Mouse (Mus musculus) limb, embryonic 11.5 days (tissue): Measurements from ENCODE around the gene Gm13762. TPM values are rescaled to one million over a fixed set of nuclear protein-coding genes. Genes with fewer than 3 reads are reported as not detected.

Source experiments
- polyA plus RNA-seq: library from polyadenylated mRNA; unstranded; fragments of >200 nt; fragmentation: Nextera tagmentation; extraction: Ambion mirVana; gene quantifications from 2 replicates; pipeline ENCODE4 v1.2.1, GENCODE M21; 2014

Gm13762 gene
- polyA plus RNA-seq, 1 experiment from 2014 or later = not detected

Other genes starting within 250 kb of the Gm13762 start
- not detected in 2 replicates for gene Olfr1197, start 247.9 kb downstream of the Gm13762 start, polyA plus RNA-seq
- not detected in 2 replicates for gene Olfr1198, start 228.9 kb downstream of the Gm13762 start, polyA plus RNA-seq
- not detected in 2 replicates for gene Olfr1199, start 219.8 kb downstream of the Gm13762 start, polyA plus RNA-seq
- not detected in 2 replicates for gene Olfr1200, start 209.8 kb downstream of the Gm13762 start, polyA plus RNA-seq
- not detected in 2 replicates for gene Olfr1201, start 187.2 kb downstream of the Gm13762 start, polyA plus RNA-seq
- gene Olfr1202, start 165.8 kb downstream of the Gm13762 start, polyA plus RNA-seq = not detected in 2 replicates
- gene Olfr1205, start 150.5 kb downstream of the Gm13762 start, polyA plus RNA-seq = not detected in 2 replicates
- not detected in 2 replicates for gene Olfr1204, start 131.0 kb downstream of the Gm13762 start, polyA plus RNA-seq
- gene Olfr1206, start 117.0 kb downstream of the Gm13762 start, polyA plus RNA-seq = not detected in 2 replicates
- not detected in 2 replicates for gene Olfr1208, start 78.0 kb downstream of the Gm13762 start, polyA plus RNA-seq
- not detected in 2 replicates for gene Olfr1209, start 65.1 kb downstream of the Gm13762 start, polyA plus RNA-seq
- gene Olfr1211, start 42.2 kb downstream of the Gm13762 start, polyA plus RNA-seq = not detected in 2 replicates
- gene Olfr1212, start 26.3 kb downstream of the Gm13762 start, polyA plus RNA-seq = not detected in 2 replicates
- not detected in 2 replicates for gene Olfr1214, start 12.4 kb upstream of the Gm13762 start, polyA plus RNA-seq
- gene Olfr1215, start 26.7 kb upstream of the Gm13762 start, polyA plus RNA-seq = not detected in 2 replicates
- not detected in 2 replicates for gene Olfr1216, start 38.1 kb upstream of the Gm13762 start, polyA plus RNA-seq
- gene Olfr1217, start 51.8 kb upstream of the Gm13762 start, polyA plus RNA-seq = not detected in 2 replicates
- not detected in 2 replicates for gene Olfr1218, start 80.9 kb upstream of the Gm13762 start, polyA plus RNA-seq
- not detected in 2 replicates for gene Olfr1219, start 103.2 kb upstream of the Gm13762 start, polyA plus RNA-seq
- gene Olfr1220, start 126.6 kb upstream of the Gm13762 start, polyA plus RNA-seq = not detected in 2 replicates
- not detected in 2 replicates for gene Olfr1221, start 137.0 kb upstream of the Gm13762 start, polyA plus RNA-seq
- gene Olfr1222, start 152.8 kb upstream of the Gm13762 start, polyA plus RNA-seq = not detected in 2 replicates
- not detected in 2 replicates for gene Olfr1223, start 171.3 kb upstream of the Gm13762 start, polyA plus RNA-seq
- not detected in 2 replicates for gene Olfr1224-ps1, start 183.8 kb upstream of the Gm13762 start, polyA plus RNA-seq
- gene Olfr1225, start 194.4 kb upstream of the Gm13762 start, polyA plus RNA-seq = not detected in 2 replicates
- not detected in 2 replicates for gene Olfr1226, start 219.8 kb upstream of the Gm13762 start, polyA plus RNA-seq